Mouse (Mus musculus): ENCODE data around the gene Capn3. TPM values are rescaled to one million over a fixed set of nuclear protein-coding genes. Genes with fewer than 3 reads are reported as not detected.

Gene Capn3
- 1.2 and 1.3 TPM in 2 replicates for polyA plus RNA-seq (2014; fragmentation: Nextera tagmentation; extraction: Ambion mirVana)

DNA sequence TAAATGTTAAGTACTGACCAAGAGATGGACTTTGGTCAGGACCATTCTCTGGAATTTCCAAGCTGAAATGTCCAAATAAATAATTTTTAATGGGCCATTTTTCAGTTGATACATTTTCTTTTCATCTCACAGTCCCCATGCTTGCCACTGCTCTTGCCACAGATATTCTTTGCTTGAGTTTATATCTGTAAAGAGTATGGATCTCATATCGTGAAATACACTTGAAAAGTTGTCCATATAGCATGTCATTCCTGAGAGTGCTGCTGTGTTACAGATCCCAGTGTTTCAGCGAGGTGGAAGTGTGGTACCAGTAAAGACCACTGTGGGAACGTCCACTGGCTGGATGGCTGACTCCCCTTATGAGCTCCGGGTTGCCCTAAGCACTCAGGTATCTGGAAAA lies at the start of gene Capn3:
Gene Capn3, plus strand, starts transcription at position 301 of the 400 bp plus-strand sequence.
- Histone ChIP-seq H3K27ac (ENCODE audit: low read depth, low read length) (no peak within 1 kb of the TSS), H3K4me1 (ENCODE audit: control insufficient read depth, insufficient read depth, low read length) (no peaks in the 10 kb centered on the region), H3K9ac (ENCODE audit: low read depth, low read length) (no peak within 1 kb of the TSS), H3K4me2 (replicated peaks; ENCODE audit: low read depth, low read length) (no peak within 1 kb of the TSS), H3K9me3 (ENCODE audit: control insufficient read depth, low read length) (no peaks in the 10 kb centered on the region), H3K36me3 (ENCODE audit: control insufficient read depth, insufficient read depth, low read length) (no peaks in the 10 kb centered on the region), H3K27me3 (ENCODE audit: control insufficient read depth, insufficient read depth, low read length) (no peaks in the 10 kb centered on the region), H3K4me3 (ENCODE audit: low read length) (no peak within 1 kb of the TSS)
- ATAC-seq (ENCODE audit: low FRiP score, low TSS enrichment), result no peak
- WGBS, result 73% methylated on average over 4 of the region's 4 CpGs

DNA sequence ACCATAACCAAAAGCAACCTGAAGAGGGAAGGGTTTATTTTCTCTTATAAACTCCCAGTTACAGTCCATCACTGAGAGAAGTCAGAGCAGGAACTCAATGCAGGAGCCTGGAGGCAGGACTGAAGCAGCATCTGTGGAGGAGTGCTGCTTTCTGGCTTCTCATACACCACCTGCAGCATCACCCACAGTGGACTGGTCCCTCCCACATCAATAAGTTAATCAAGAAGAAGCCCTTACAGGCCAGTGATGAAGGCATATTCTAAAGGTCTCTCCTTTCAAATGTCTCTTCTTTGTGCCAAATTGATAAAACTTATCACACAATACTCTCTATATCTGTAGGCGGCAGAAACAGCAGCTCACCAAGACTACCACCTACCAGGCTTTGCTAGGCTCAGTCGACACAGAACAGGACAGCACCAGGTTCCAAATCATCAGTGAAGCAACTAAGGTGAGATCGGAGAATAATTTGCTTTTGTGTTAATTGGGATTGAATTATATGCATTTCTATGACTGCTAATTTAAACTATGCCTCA lies 44.7 kb upstream of the Capn3 start:
- no peak overlapping the region for H3K27ac ChIP-seq (ENCODE audit: low read depth, low read length)
- H3K36me3 ChIP-seq (ENCODE audit: control insufficient read depth, insufficient read depth, low read length), result no peaks in the 10 kb centered on the region
- H3K4me1 ChIP-seq (ENCODE audit: control insufficient read depth, insufficient read depth, low read length), result no peaks in the 10 kb centered on the region
- no peaks in the 10 kb centered on the region for H3K27me3 ChIP-seq (ENCODE audit: control insufficient read depth, insufficient read depth, low read length)
- H3K4me2 ChIP-seq (replicated peaks; ENCODE audit: low read depth, low read length), result no peak overlapping the region
- no peak overlapping the region for H3K4me3 ChIP-seq (ENCODE audit: low read length)
- H3K9ac ChIP-seq (ENCODE audit: low read depth, low read length), result no peak overlapping the region
- peaks cover 3% of the 10 kb centered on the region; the same call in 1 of the 2 replicates for H3K9me3 ChIP-seq (ENCODE audit: control insufficient read depth, low read length)
- ATAC-seq (ENCODE audit: low FRiP score, low TSS enrichment), result no peak
- WGBS, result 93% methylated on average over 3 of the region's 3 CpGs

DNA sequence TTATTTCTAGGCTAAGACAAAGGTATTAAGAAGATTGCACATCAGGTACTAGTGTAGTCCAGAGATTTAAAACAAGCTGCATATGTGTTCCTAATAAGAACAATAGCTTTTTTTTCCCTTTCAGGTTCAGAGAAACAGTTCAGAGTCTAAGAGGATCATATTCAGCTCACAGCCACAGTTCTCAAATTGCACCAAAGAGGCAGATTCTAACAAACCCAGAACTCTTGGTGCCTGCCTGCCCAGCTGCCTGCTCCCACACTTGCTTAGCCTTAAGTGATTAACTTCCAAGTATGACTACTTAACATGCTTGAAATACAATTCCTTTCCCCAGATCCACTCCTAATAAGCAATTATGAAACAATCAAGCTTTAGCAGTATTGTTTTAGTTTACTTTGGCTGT lies 41.7 kb upstream of the Capn3 start:
- peaks cover 2% of the 10 kb centered on the region; the same call in 1 of the 2 replicates for H3K9me3 ChIP-seq (ENCODE audit: control insufficient read depth, low read length)
- no peaks in the 10 kb centered on the region for H3K36me3 ChIP-seq (ENCODE audit: control insufficient read depth, insufficient read depth, low read length)
- H3K27me3 ChIP-seq (ENCODE audit: control insufficient read depth, insufficient read depth, low read length), result no peaks in the 10 kb centered on the region
- no peak for ATAC-seq (ENCODE audit: low FRiP score, low TSS enrichment)
- H3K4me3 ChIP-seq (ENCODE audit: low read length), result no peak overlapping the region
- no peak overlapping the region for H3K4me2 ChIP-seq (replicated peaks; ENCODE audit: low read depth, low read length)
- H3K27ac ChIP-seq (ENCODE audit: low read depth, low read length), result no peak overlapping the region
- no peak overlapping the region for H3K9ac ChIP-seq (ENCODE audit: low read depth, low read length)
- H3K4me1 ChIP-seq (ENCODE audit: control insufficient read depth, insufficient read depth, low read length), result no peaks in the 10 kb centered on the region

DNA sequence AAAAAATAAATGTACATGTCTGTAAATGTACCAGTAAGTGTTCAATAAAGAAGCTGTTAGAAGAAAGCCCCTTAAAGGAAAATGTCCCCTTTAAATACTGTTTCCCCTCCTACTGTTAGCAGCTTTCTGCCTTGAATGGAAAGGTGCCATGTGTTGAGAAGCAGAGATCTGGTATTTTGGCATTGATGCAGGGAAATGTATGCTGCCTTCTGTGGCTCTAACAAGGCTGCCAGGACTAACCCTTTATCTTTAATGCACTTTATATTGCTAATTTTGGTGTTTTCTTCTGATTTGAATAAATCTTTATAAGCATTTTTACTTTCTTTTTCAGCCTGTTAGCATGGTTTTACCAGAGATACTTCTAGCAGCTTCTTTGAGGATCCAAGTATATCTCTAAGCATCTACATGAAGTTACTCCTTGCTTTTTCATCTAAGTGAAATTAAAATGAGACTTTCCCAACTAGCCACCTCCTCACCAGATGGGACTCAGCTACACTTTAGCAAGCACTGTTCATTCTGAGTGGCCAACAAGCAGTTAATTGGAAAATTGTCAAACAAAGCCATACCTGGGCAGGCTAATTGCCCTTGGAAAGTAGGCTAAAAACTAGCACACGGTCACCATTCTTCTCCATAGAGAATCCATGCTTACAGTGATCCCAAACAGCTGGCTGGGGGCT lies 40.9 kb upstream of the Capn3 start:
- no peak overlapping the region for H3K27ac ChIP-seq (ENCODE audit: low read depth, low read length)
- no peak overlapping the region for H3K4me2 ChIP-seq (replicated peaks; ENCODE audit: low read depth, low read length)
- H3K9me3 ChIP-seq (ENCODE audit: control insufficient read depth, low read length), result no peaks in the 10 kb centered on the region
- H3K4me3 ChIP-seq (ENCODE audit: low read length), result no peak overlapping the region
- ATAC-seq (ENCODE audit: low FRiP score, low TSS enrichment), result no peak
- WGBS, result 55% methylated on average over 1 of the region's 1 CpGs
- no peaks in the 10 kb centered on the region for H3K4me1 ChIP-seq (ENCODE audit: control insufficient read depth, insufficient read depth, low read length)
- no peaks in the 10 kb centered on the region for H3K36me3 ChIP-seq (ENCODE audit: control insufficient read depth, insufficient read depth, low read length)
- no peaks in the 10 kb centered on the region for H3K27me3 ChIP-seq (ENCODE audit: control insufficient read depth, insufficient read depth, low read length)
- no peak overlapping the region for H3K9ac ChIP-seq (ENCODE audit: low read depth, low read length)

DNA sequence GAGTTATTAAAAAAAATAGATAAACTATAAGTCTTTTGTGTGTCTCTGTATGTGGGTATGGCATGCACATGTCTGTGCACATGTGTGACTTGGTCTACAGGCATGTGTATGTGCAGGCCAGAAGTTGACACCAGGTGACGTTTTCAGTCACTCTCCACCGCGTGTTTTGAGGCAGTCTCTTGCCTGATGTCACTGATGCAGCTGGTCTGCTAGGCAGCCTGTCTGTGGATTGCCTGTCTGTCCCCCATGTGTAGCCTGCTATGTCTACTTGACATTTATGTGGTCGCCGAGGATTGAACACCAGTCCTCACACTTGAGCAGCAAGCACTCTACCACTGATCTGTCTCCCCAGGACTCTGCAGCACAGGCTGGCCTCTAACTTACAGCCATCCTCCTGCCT lies 31.4 kb upstream of the Capn3 start:
- no peak for ATAC-seq (ENCODE audit: low FRiP score, low TSS enrichment)
- 86% methylated on average over 5 of the region's 5 CpGs for WGBS

DNA sequence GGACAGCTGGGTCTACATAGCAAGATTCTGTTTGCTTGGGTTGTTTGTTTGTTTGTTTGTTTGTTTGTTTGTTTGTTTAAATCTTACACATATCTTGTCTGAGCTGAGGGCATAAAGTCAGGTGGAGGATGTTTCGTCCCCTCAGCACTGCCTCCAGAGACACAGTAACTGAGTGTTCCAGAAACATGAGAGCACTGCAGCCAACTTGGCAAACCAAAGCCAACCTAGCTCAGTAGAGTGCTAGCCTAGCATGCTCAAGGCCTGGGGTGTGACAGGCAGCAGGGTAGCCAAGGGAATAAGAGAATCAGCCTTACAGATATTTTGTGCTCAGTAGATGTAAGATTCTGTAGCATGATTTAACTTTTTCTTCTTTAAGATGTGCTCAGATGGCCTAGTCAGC lies 11.3 kb upstream of the Capn3 start:
- no peak overlapping the region for H3K9ac ChIP-seq (ENCODE audit: low read depth, low read length)
- H3K9me3 ChIP-seq (ENCODE audit: control insufficient read depth, low read length), result no peaks in the 10 kb centered on the region
- no peak overlapping the region for H3K4me2 ChIP-seq (replicated peaks; ENCODE audit: low read depth, low read length)
- 94% methylated on average over 1 of the region's 1 CpGs for WGBS
- H3K4me3 ChIP-seq (ENCODE audit: low read length), result no peak overlapping the region
- no peaks in the 10 kb centered on the region for H3K27me3 ChIP-seq (ENCODE audit: control insufficient read depth, insufficient read depth, low read length)
- no peak for ATAC-seq (ENCODE audit: low FRiP score, low TSS enrichment)
- no peaks in the 10 kb centered on the region for H3K4me1 ChIP-seq (ENCODE audit: control insufficient read depth, insufficient read depth, low read length)
- H3K36me3 ChIP-seq (ENCODE audit: control insufficient read depth, insufficient read depth, low read length), result no peaks in the 10 kb centered on the region
- no peak overlapping the region for H3K27ac ChIP-seq (ENCODE audit: low read depth, low read length)

More for the DNA sequence above, 31.4 kb upstream of the Capn3 start:
- Histone ChIP-seq H3K9me3 (ENCODE audit: control insufficient read depth, low read length) (no peaks in the 10 kb centered on the region), H3K9ac (ENCODE audit: low read depth, low read length) (no peak overlapping the region), H3K27me3 (ENCODE audit: control insufficient read depth, insufficient read depth, low read length) (no peaks in the 10 kb centered on the region), H3K27ac (ENCODE audit: low read depth, low read length) (no peak overlapping the region), H3K36me3 (ENCODE audit: control insufficient read depth, insufficient read depth, low read length) (no peaks in the 10 kb centered on the region), H3K4me3 (ENCODE audit: low read length) (no peak overlapping the region), H3K4me1 (ENCODE audit: control insufficient read depth, insufficient read depth, low read length) (no peaks in the 10 kb centered on the region), H3K4me2 (replicated peaks; ENCODE audit: low read depth, low read length) (no peak overlapping the region)

DNA sequence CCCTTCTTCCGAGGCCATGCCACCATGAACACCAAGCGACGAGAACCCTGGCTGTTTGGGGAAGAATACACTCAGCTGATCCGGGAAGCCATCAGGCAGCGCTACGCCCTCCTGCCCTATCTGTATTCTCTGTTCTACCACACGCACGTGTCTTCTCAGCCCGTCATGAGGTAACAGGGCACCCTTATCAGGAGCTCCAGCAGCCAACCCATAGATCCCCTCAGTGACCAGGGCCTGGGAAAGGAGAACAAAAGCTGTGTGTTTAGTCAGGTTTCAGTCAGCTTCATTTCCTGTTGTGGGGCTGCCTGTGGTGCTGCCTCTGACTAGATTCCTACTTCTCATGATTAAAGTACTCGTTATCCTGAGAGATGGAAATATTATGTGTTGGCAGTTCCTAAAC lies 9.4 kb upstream of the Capn3 start:
- Histone ChIP-seq H3K4me2 (replicated peaks; ENCODE audit: low read depth, low read length) (no peak overlapping the region), H3K36me3 (ENCODE audit: control insufficient read depth, insufficient read depth, low read length) (no peaks in the 10 kb centered on the region), H3K4me1 (ENCODE audit: control insufficient read depth, insufficient read depth, low read length) (no peaks in the 10 kb centered on the region), H3K4me3 (ENCODE audit: low read length) (no peak overlapping the region), H3K9me3 (ENCODE audit: control insufficient read depth, low read length) (no peaks in the 10 kb centered on the region), H3K9ac (ENCODE audit: low read depth, low read length) (no peak overlapping the region), H3K27me3 (ENCODE audit: control insufficient read depth, insufficient read depth, low read length) (no peaks in the 10 kb centered on the region), H3K27ac (ENCODE audit: low read depth, low read length) (no peak overlapping the region)
- WGBS, result 77% methylated on average over 10 of the region's 10 CpGs
- ATAC-seq (ENCODE audit: low FRiP score, low TSS enrichment), result no peak

DNA sequence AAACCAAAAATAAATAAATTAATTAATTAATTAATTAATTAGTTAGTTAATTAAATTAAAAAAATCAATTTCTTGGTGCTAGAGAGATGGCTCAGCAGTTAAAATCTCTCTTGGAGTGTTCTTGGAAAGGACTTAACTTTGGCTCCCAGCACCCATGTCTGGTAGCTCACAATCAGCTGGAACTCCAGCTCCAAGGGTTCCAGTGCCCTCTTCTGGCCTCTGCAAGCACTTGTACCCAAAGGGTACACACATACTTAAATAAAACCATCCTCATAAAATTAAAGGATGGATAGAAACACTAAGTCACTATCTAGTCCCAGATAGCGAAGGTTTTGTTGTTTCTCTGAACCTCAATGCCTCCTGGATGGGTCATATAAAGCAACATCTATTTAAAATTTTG lies 8.5 kb upstream of the Capn3 start:
- WGBS, result 98% methylated on average over 1 of the region's 1 CpGs
- ATAC-seq (ENCODE audit: low FRiP score, low TSS enrichment), result no peak
- Histone ChIP-seq H3K4me1 (ENCODE audit: control insufficient read depth, insufficient read depth, low read length) (no peaks in the 10 kb centered on the region), H3K9ac (ENCODE audit: low read depth, low read length) (no peak overlapping the region), H3K4me2 (replicated peaks; ENCODE audit: low read depth, low read length) (no peak overlapping the region), H3K27me3 (ENCODE audit: control insufficient read depth, insufficient read depth, low read length) (no peaks in the 10 kb centered on the region), H3K4me3 (ENCODE audit: low read length) (no peak overlapping the region), H3K27ac (ENCODE audit: low read depth, low read length) (no peak overlapping the region), H3K9me3 (ENCODE audit: control insufficient read depth, low read length) (no peaks in the 10 kb centered on the region), H3K36me3 (ENCODE audit: control insufficient read depth, insufficient read depth, low read length) (no peaks in the 10 kb centered on the region)

DNA sequence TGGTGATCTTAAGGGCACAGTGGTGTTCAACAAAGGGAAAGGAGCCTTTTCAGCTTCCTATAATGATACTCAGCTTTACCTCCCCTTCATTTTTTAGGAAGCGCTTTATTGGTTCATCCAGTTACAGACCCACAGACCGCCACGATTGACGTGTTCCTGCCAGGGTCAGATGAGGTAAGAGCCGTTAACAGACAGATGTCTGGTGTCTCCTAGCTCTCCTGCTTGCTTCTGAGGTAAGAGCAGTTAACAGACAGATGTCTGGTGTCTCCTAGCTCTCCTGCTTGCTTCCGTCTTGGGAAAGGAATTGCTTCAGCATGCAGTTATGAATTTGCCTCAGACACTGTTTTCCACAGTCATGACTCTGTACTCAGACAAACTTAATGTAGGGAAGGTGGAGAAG lies 5.1 kb upstream of the Capn3 start:
- Histone ChIP-seq H3K4me2 (replicated peaks; ENCODE audit: low read depth, low read length) (no peak overlapping the region), H3K9me3 (ENCODE audit: control insufficient read depth, low read length) (no peaks in the 10 kb centered on the region), H3K4me1 (ENCODE audit: control insufficient read depth, insufficient read depth, low read length) (no peaks in the 10 kb centered on the region), H3K27me3 (ENCODE audit: control insufficient read depth, insufficient read depth, low read length) (no peaks in the 10 kb centered on the region), H3K27ac (ENCODE audit: low read depth, low read length) (no peak overlapping the region), H3K4me3 (ENCODE audit: low read length) (no peak overlapping the region), H3K36me3 (ENCODE audit: control insufficient read depth, insufficient read depth, low read length) (no peaks in the 10 kb centered on the region), H3K9ac (ENCODE audit: low read depth, low read length) (no peak overlapping the region)
- 66% methylated on average over 6 of the region's 6 CpGs for WGBS
- ATAC-seq (ENCODE audit: low FRiP score, low TSS enrichment), result no peak
